Mouse (Mus musculus) megakaryocyte, embryonic 14.5 days (primary cell): ENCODE data around the gene Stk19.

Source experiments
- FLI1 ChIP-seq: IDR thresholded peaks from 2 replicates; pipeline ENCODE4 v1.6.1; 2012; ENCODE audit warnings: low read length, inconsistent platforms, mixed read lengths
- GATA1 ChIP-seq: IDR thresholded peaks from 3 replicates; pipeline ENCODE4 v1.6.1; 2012; ENCODE audit warnings: mixed read lengths, low read length, inconsistent platforms, borderline replicate concordance

GRCm38 (mm10) chr17:34879336-34879879 is 42.7 kb upstream of the Stk19 start, which contains the start of gene Zbtb12:
- no peak for TF ChIP-seq GATA1
- TF ChIP-seq FLI1, result no peak
